Mouse (Mus musculus) stomach, postnatal 0 days (tissue): ENCODE results near the gene Prkca.

Experiments
- CTCF ChIP-seq: IDR thresholded peaks from 2 replicates; pipeline ENCODE4 v1.5.1; 2016; ENCODE audit warnings: antibody characterized with exemption, low read depth, mild to moderate bottlenecking, moderate library complexity
- EP300 ChIP-seq: optimal IDR thresholded peaks from 2 replicates; pipeline ENCODE3; 2016; ENCODE audit warnings: antibody characterized with exemption

DNA sequence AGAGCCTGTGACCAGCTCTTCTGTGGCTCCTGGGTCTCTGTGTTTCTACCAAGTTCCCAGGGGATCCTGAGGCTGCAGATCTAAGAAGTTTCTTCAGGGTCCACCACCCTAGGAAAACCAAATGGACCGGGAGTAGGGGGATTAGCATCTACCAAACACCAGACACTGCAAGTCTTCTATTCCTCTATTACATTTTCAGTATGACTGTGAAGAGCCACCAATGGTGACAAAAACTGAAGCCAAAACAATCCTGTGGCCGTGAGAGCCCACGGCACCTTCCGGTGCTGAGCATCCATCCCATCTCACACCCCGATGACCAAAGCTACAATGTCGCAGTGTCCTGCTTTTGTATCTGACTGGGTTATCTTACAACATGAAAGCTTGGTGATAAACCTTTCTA is 172.5 kb downstream of the Prkca start:
- TF ChIP-seq CTCF (no peak), EP300 (no peak)
